Mouse (Mus musculus) midbrain, embryonic 13.5 days (tissue): ENCODE measurements around the gene Rcor1. TPM values are rescaled to one million over a fixed set of nuclear protein-coding genes. Genes with fewer than 3 reads are reported as not detected.

Experiments used
- ATAC-seq: fragments of 200-750 bp; cut with Nextera tagmentation; 2 replicates; pipeline ENCODE4 v1.8.0; 2017; ENCODE audit warnings: mild to moderate bottlenecking, moderate TSS enrichment, moderate library complexity
- H3K27ac ChIP-seq: fragments of 300-500 bp; sonication (generic); 2 replicates; pipeline ENCODE4 v1.5.1; 2015; ENCODE audit warnings: inconsistent platforms, mild to moderate bottlenecking, moderate library complexity
- H3K27me3 ChIP-seq: fragments of 300-500 bp; sonication (generic); 2 replicates; pipeline ENCODE4 v1.6.1; 2015; ENCODE audit warnings: mild to moderate bottlenecking, inconsistent platforms
- H3K36me3 ChIP-seq: fragments of 300-500 bp; sonication (generic); 2 replicates; pipeline ENCODE4 v1.6.1; 2015; ENCODE audit warnings: mild to moderate bottlenecking, inconsistent platforms
- H3K4me1 ChIP-seq: fragments of 300-500 bp; sonication (generic); replicated peaks from 2 replicates; pipeline ENCODE4 v1.6.1; 2015; ENCODE audit warnings: inconsistent platforms
- H3K4me2 ChIP-seq: fragments of 300-500 bp; sonication (generic); replicated peaks from 2 replicates; pipeline ENCODE4 v1.6.1; 2015; ENCODE audit warnings: moderate library complexity, mild to moderate bottlenecking, inconsistent platforms
- H3K4me3 ChIP-seq: fragments of 300-500 bp; sonication (generic); replicated peaks from 2 replicates; pipeline ENCODE4 v1.5.1; 2015; ENCODE audit warnings: mild to moderate bottlenecking, inconsistent platforms
- H3K9ac ChIP-seq: fragments of 300-500 bp; sonication (generic); replicated peaks from 2 replicates; pipeline ENCODE4 v1.6.1; 2015; ENCODE audit warnings: mild to moderate bottlenecking, inconsistent platforms
- H3K9me3 ChIP-seq: fragments of 300-500 bp; sonication (generic); 2 replicates; pipeline ENCODE4 v1.6.1; 2016; ENCODE audit warnings: mild to moderate bottlenecking, inconsistent platforms
- WGBS: fragments of 180-500 bp; shearing (Covaris S2); methylation state at CpG from one replicate; pipeline ENCODE4 v1.1.7; 2015; 5-methylcytosine and 5-hydroxymethylcytosine counted together
- polyA plus RNA-seq: library from polyadenylated mRNA; unstranded; fragments of >200 nt; fragmentation: Nextera tagmentation; extraction: Ambion mirVana; gene quantifications from 2 replicates; pipeline ENCODE4 v1.2.1, GENCODE M21; 2015

Gene Rcor1
- polyA plus RNA-seq, 1 experiment from 2014 or later: 6.0 TPM

GRCm38 (mm10) chr12:111005803-111006202 lies 33.3 kb upstream of the Rcor1 start:
- 68% methylated on average over 6 of the region's 6 CpGs for WGBS
- Histone ChIP-seq H3K4me3 (no peak overlapping the region), H3K27me3 (no peaks in the 10 kb centered on the region), H3K9ac (no peak overlapping the region), H3K27ac (no peak overlapping the region), H3K4me1 (peaks cover 12% of the 10 kb centered on the region), H3K36me3 (no peaks in the 10 kb centered on the region), H3K4me2 (no peak overlapping the region), H3K9me3 (no peaks in the 10 kb centered on the region)
- no peak for ATAC-seq

GRCm38 (mm10) chr12:111006339-111006738 lies 32.8 kb upstream of the Rcor1 start:
- peak; percentile 40; the same call in 1 of the 2 replicates for ATAC-seq
- Histone ChIP-seq H3K4me1 (peaks cover 12% of the 10 kb centered on the region), H3K36me3 (no peaks in the 10 kb centered on the region), H3K4me3 (no peak overlapping the region), H3K4me2 (no peak overlapping the region), H3K27ac (no peak overlapping the region), H3K27me3 (no peaks in the 10 kb centered on the region), H3K9ac (no peak overlapping the region), H3K9me3 (no peaks in the 10 kb centered on the region)
- WGBS: 78% methylated on average over 5 of the region's 5 CpGs

- Histone ChIP-seq H3K36me3 (no peaks in the 10 kb centered on the region), H3K27ac (no peak overlapping the region), H3K4me3 (no peak overlapping the region), H3K27me3 (no peaks in the 10 kb centered on the region), H3K9me3 (no peaks in the 10 kb centered on the region), H3K4me2 (no peak overlapping the region), H3K9ac (0 out of 2 replicates have a peak overlapping the region, but pooled peaks have one; percentile 36), H3K4me1 (peaks cover 12% of the 10 kb centered on the region)
- 78% methylated on average over 14 of the region's 14 CpGs for WGBS
- ATAC-seq: no peak
These were observed 31.7 kb upstream of the Rcor1 start for GRCm38 (mm10) chr12:111007134-111008103.

GRCm38 (mm10) chr12:111008500-111009490 lies 30.4 kb upstream of the Rcor1 start:
- whole genome bisulfite sequencing: 70% methylated on average over 11 of the region's 11 CpGs
- H3K4me2 ChIP-seq: no peak overlapping the region
- H3K4me3 ChIP-seq: no peak overlapping the region
- H3K36me3 ChIP-seq: no peaks in the 10 kb centered on the region
- peaks cover 12% of the 10 kb centered on the region for H3K4me1 ChIP-seq
- no peak for ATAC-seq
- no peak overlapping the region for H3K27ac ChIP-seq
- no peak overlapping the region for H3K9ac ChIP-seq
- H3K27me3 ChIP-seq: no peaks in the 10 kb centered on the region
- no peaks in the 10 kb centered on the region for H3K9me3 ChIP-seq

GRCm38 (mm10) chr12:111009615-111010257 lies 29.4 kb upstream of the Rcor1 start:
- H3K9ac ChIP-seq: no peak overlapping the region
- no peak overlapping the region for H3K4me3 ChIP-seq
- 80% methylated on average over 6 of the region's 6 CpGs for WGBS
- ATAC-seq: no peak
- no peaks in the 10 kb centered on the region for H3K36me3 ChIP-seq
- no peak overlapping the region for H3K4me2 ChIP-seq
- H3K27me3 ChIP-seq: no peaks in the 10 kb centered on the region
- no peak overlapping the region for H3K27ac ChIP-seq
- H3K9me3 ChIP-seq: no peaks in the 10 kb centered on the region
- peaks cover 12% of the 10 kb centered on the region for H3K4me1 ChIP-seq

- Histone ChIP-seq H3K9me3 (no peaks in the 10 kb centered on the region), H3K36me3 (no peaks in the 10 kb centered on the region), H3K9ac (no peak overlapping the region), H3K4me3 (no peak overlapping the region), H3K27me3 (no peaks in the 10 kb centered on the region), H3K4me2 (no peak overlapping the region), H3K4me1 (no peaks in the 10 kb centered on the region), H3K27ac (no peak overlapping the region)
- WGBS: 90% methylated on average over 3 of the region's 3 CpGs
- ATAC-seq: no peak
These were observed 22.3 kb upstream of the Rcor1 start for GRCm38 (mm10) chr12:111016807-111017206.

- ATAC-seq: no peak
- Histone ChIP-seq H3K4me1 (no peaks in the 10 kb centered on the region), H3K9me3 (no peaks in the 10 kb centered on the region), H3K27me3 (no peaks in the 10 kb centered on the region), H3K4me3 (no peak overlapping the region), H3K4me2 (no peak overlapping the region), H3K27ac (no peak overlapping the region), H3K9ac (no peak overlapping the region), H3K36me3 (no peaks in the 10 kb centered on the region)
- 91% methylated on average over 11 of the region's 11 CpGs for whole genome bisulfite sequencing
These were observed 21.1 kb upstream of the Rcor1 start for GRCm38 (mm10) chr12:111018068-111018467.

- Histone ChIP-seq H3K27me3 (no peaks in the 10 kb centered on the region), H3K9me3 (no peaks in the 10 kb centered on the region), H3K4me1 (no peaks in the 10 kb centered on the region), H3K4me2 (no peak overlapping the region), H3K9ac (no peak overlapping the region), H3K36me3 (no peaks in the 10 kb centered on the region), H3K27ac (no peak overlapping the region), H3K4me3 (no peak overlapping the region)
- no peak for ATAC-seq
- 93% methylated on average over 2 of the region's 2 CpGs for WGBS
These were observed 20.1 kb upstream of the Rcor1 start for GRCm38 (mm10) chr12:111019086-111019485.

- no peak overlapping the region for H3K4me3 ChIP-seq
- no peaks in the 10 kb centered on the region for H3K9me3 ChIP-seq
- no peak overlapping the region for H3K27ac ChIP-seq
- no peak overlapping the region for H3K4me2 ChIP-seq
- no peaks in the 10 kb centered on the region for H3K27me3 ChIP-seq
- H3K4me1 ChIP-seq: no peaks in the 10 kb centered on the region
- 26% methylated on average over 1 of the region's 1 CpGs for WGBS
- H3K36me3 ChIP-seq: no peaks in the 10 kb centered on the region
- ATAC-seq: no peak
- no peak overlapping the region for H3K9ac ChIP-seq
These were observed 18.0 kb upstream of the Rcor1 start for GRCm38 (mm10) chr12:111021138-111021537.

GRCm38 (mm10) chr12:111021577-111021976 lies 17.6 kb upstream of the Rcor1 start:
- H3K9me3 ChIP-seq: no peaks in the 10 kb centered on the region

More at GRCm38 (mm10) chr12:111021577-111021976, 17.6 kb upstream of the Rcor1 start:
- no peak overlapping the region for H3K4me3 ChIP-seq
- 73% methylated on average over 3 of the region's 3 CpGs for WGBS
- H3K27me3 ChIP-seq: no peaks in the 10 kb centered on the region
- H3K9ac ChIP-seq: no peak overlapping the region
- H3K4me2 ChIP-seq: no peak overlapping the region
- H3K27ac ChIP-seq: no peak overlapping the region
- no peaks in the 10 kb centered on the region for H3K36me3 ChIP-seq
- no peaks in the 10 kb centered on the region for H3K4me1 ChIP-seq
- no peak for ATAC-seq
